Mouse (Mus musculus) heart, adult 18-20 months (tissue): ENCODE measurements around the gene Xiap. TPM values are rescaled to one million over a fixed set of nuclear protein-coding genes. Genes with fewer than 3 reads are reported as not detected.

Experiments used
- DNase-seq, 2 experiments: peaks; one replicate each; pipeline ENCODE4 v3.0.0; 2021 to 2022; ENCODE audit warnings: mixed read lengths in 1 of 2
- total RNA-seq, 2 experiments: library from RNA; stranded (reverse); gene quantifications; 2 replicates each; pipeline ENCODE4 v1.2.3; 2021

Gene Xiap
- total RNA-seq, 2 experiments from 2014 or later = 26.6 to 28.5 TPM

DNA sequence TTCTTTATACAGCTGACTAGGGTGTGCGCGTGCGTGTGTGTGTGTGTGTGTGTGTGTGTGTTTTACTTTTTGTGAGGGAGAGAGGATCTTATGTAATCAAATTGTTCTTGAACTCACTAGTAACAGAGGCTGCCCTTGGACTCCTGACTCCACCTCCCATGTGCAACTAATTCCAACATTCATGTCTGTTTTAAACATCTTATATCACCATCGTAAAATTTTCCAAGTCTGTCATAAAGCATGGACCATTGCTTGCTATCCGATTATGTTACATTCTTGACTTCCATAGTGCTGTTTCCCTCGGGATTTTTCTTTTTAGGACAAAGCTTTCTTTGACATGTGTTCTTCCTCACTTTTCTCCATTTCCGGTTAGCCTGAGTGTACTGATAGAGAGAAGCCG is 28.3 kb downstream of the Xiap start:
- DNase-seq = no peak

DNA sequence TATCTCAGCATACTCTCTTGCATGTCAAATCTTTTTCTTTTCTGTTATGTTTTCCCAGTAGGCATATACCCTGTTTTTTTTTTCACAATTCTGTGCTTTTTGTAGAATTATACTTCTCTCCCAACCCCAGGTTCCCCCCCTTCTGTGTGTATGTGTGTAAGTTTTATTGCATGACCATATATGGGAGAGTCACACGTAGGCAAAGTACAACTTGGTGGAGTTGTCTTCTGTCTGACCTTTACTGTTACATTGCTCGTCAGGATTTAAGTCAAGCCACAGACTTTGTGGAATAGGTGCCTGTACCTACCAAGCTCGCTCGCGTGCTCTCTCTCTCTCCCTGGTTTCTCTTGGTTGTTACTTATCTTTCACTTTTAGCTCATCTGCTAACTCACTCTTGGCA is 28.7 kb downstream of the Xiap start:
- no peak for DNase-seq

DNA sequence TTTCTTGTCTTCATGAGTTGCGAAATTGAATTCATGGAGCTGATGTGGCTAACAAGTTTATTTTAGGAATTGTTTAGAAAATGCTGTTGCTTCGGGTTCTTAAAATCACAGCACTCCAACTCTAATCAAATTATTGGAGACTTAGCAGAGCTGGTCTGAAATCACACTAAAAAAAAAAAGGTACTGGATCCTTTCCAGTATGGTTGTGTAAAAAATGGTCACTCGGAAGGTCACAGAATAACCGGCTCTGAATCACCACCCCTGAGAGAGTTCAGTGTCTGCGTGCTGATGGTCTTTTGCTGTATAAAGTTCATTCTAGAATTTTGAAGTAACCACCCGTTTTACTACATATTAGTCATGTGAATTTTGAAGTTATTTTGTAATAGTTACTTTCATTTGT is 47.7 kb downstream of the Xiap start:
- DNase-seq = no peak

DNA sequence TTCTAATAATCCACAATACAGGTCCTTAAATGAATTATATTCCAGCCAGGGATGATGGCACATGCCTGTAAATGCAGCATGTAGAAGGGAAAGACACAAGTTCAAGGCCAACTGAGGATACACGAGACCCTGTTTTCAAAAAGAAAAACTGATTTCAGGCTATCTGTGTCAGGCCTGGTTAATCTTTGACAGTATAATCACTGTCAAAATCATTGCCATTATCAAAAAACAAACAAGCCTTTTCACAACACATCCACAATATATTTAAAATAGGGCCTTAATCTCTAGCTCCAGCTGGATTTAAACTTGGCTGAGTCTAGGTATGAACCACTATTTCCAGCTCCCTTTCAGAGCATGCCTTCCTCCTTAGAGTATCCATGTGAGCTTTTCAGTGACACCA is 51.1 kb downstream of the Xiap start:
- no peak for DNase-seq

DNA sequence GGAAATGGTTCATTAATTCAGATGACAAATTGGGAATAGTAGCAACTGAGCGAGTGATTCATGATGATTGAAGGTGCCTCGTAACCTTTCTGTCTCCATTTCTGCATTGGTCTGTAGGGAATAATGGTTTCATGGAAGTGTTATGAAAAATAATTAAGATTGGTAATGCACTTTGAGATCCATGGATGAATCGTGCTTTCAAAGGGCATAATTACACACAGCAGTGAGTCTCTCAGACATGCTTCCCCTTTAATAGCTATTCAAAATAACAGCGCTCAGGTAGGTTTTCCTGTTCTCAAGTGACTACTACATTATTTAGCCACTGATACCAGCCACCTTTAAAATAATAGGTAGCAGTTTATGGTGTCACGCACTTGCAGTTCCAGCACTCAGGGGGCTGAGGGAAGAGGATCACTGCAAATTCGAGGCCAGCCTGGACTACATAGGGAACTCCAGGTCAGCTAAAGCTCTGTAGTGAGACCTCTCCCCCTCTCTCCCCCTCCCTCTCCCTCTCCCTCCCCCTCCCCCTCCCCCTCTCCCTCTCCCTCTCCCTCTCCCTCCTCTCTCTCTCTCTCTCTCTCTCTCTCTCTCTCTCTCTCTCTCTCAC is 60.1 kb downstream of the Xiap start:
- no peak for DNase-seq

DNA sequence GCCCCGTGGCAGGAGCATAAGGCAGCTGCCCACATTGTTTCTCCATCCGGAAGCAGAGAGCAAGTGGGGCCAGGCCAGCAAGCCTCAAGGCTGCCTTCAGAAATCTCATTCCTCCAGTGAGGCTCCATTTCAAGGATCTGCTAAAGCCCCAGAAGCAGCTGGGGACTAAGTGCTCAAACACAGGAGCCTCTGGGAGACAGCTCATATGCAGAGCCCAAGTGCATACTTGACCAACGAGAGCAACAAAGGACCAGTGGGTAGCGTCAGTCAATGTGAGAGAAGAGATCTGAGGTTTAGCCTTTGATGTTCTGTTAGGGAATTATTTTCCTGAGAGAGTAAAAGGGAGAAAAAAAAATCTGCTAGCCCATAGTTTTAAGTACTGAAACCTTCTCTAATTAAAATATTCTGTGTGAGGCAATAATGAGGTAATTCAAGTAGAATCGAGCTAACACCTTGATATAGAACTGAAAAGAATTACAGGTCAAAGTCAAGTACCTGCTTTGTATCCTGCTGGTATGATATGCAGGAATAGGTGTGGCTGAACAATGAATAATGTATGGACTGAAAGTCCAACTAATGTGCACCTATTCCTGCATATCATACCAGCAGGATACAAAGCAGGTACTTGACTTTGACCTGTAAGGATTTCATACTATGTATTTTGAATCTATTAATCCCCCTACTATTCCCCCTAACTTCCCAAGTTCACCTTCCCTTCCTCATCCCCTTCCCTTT is 65.7 kb downstream of the Xiap start:
- no peak for DNase-seq

DNA sequence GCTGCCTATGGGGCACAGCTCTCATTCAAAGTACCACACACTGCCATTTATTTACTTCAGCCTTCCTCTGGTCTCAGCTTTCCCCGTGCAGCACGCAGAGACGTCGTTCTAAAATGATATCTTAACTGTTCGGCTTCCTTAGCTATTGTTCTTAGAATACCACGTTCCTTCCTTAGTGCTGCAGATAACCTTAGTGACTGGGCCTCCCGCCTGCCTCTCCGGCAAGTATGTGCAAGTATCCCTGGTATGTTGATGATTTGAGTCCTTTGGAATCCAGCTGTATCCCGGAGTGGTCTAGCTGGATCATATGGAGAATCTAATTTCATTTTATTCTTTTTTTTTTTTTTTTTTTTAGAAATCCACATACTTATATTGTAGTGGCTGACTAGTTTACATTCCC is 80.4 kb downstream of the Xiap start:
- DNase-seq = peak in 1 of 2 experiments; percentile 12

DNA sequence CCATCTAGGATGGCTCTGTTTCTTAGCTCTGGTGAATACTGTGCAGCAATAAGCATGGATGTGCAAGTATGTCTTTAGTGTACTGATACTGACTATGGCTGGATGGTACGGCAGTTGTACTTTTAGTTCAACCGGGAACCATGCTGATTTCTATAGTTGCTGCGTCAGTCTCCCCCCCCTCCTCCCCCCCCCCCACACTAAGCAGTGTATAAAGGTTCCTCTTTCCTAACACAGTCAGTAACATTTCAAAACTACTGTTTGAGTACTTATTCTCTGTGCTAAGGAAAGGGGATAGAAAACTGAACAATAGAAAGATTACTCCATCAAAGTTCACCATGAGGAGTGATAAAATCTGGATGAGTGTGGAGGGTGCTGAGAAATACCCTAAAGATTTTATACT is 83.1 kb downstream of the Xiap start:
- DNase-seq = no peak

DNA sequence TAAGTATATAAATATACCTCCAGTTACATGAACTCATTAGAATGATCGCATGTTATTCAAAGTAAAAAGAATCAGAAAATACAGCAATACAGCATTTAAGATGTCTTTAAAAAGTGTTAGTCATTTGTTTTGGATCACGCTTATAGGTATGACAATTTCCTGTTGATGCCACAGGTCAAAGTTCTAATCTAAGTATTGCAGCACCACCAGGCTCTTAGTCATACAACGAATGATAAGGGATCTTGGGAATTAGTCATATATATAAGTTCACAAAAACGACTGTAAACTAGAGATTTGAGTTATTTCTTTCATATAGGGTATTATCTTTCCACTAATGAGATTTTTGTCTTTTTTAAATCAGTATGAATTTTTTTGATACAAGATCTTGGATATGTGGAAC is 84.5 kb downstream of the Xiap start:
- no peak for DNase-seq

DNA sequence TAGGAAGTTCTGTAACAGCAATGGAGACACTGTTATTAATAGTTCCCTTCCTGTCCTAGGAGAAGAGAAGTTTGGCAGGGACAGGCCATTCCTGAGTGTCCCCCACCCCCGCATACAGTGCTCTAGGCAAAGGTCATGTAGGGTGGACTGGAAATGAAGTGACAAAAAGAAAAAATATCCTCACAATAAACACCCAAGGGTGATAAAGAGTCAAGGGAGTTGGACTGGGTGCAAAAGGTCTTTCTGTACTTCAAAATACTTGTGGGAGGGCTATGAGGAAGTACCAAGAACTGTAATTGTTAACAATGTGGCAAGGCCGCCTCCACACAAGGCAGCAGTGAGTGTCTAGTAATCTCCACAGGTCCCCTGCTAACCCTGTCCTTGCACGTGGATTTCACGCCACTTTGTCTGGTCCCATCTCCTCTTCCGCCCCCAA is 88.6 kb downstream of the Xiap start:
- peak; percentile 54 to 65 for DNase-seq

DNA sequence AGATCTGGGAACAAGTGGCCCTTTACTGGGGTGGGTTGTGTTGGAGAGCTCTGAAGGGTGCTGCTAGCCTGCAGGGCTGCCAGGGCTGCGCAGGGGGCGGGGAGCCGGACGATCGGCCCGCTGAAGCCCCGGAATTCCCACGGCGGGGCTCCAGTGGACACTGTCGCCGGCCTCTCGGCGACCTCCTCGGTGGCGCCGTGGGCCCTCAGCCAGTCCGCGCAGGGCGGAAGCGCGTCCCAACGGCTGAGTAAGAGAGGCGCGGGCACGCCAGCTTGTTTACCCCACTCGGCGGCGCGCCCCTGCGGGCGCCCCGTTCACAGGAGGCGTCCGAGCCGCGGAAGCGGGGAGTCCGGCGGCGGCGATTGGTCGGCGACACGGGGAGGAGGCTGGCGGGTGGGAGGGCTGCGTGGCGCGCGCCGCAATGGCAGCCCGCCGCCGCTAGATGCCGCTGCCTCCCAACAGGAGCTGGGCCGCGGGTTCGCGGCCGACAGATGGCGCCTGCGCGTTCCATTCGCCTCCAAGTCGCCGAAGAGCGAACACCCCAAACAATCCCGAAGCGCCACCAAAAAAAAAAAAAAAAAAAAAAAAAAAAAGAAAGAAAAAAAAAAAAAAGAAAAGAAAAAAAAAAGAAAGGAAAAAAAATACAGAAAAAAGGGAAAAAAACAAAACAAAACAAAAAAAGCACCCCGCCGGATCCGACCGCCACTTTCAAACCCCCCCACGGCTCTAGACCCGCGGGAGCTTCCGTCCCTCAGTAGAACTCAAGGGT is 89.5 kb downstream of the Xiap start, which contains the start of gene Stag2:
Gene Stag2 (plus strand): TSS at position 530 of the 769 bp plus-strand sequence.
- DNase-seq = peak; percentile 85 to 93

DNA sequence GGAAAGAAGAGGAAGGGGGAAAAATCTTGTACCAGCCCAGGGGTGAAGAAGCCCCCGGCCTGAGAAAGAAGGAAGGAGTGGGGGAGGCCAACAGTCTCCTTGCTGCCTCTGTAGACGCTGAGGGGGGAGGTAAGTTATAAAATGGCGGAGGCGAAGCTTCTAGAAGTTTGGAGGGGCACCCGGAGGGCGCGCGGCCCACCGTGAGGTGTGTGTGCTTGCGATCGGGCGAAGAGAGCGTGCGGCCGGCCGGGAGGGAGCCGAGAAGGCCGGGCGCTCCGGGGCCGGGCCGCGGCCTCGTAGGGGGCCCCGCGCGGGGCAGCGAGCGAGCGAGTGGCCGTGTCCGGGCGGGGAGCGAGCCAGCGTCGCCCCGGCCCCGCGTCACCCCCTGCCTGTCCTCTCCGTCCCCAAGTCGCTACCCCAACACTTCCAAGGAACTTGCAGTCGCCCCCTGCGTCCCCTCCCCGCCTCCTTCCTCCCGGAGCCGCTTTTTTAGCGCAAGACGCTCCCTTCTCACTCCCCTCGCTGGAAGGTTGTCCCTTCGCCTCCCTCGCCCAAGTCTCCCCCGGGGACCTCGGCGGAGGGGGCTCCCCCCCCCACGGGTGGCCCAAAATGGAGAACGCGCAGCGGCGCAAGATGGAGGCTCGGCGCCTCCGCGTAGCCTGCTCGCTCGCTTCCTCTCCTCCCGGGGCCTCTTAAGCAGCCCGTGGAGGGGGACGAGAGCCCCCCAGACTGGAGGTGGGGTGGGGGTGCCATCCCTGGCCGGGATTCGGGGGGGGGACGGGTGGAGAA is 90.3 kb downstream of the Xiap start:
- DNase-seq = peak; percentile 68 to 74

DNA sequence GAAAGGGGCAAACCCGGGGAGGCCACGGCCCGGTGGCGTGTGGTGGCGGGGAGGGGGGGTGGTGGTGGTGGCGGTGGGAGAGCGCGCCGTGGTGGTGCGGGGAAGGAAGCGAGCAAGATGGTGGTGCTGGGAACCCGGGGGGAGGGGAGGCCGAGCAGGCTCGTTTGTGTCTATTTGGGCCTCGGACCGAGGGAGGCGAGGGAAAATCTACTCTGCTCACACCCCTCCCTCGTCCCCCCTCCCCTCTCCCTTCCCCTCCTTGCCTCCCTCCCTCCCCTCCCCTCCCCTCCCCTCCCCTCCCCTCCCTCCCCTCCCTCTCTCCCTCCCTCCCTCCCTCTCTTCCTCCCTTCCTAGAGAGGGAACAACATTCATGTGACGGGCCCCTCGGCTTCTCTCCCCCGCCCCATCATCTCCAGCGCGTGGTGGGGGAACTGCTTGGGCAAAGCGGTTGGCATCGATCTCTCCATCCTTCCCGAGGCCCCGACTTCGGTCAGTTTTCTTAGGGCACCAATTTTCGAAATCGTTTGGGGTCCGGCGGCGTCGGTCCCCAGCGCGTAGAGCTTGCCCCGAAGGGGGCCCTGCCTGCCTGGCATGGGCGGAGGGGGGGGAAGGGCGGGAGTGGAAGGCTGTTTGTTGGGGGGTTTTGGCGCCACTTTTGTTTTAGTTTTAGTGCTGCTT is 91.0 kb downstream of the Xiap start:
- peak; percentile 77 to 83 for DNase-seq

DNA sequence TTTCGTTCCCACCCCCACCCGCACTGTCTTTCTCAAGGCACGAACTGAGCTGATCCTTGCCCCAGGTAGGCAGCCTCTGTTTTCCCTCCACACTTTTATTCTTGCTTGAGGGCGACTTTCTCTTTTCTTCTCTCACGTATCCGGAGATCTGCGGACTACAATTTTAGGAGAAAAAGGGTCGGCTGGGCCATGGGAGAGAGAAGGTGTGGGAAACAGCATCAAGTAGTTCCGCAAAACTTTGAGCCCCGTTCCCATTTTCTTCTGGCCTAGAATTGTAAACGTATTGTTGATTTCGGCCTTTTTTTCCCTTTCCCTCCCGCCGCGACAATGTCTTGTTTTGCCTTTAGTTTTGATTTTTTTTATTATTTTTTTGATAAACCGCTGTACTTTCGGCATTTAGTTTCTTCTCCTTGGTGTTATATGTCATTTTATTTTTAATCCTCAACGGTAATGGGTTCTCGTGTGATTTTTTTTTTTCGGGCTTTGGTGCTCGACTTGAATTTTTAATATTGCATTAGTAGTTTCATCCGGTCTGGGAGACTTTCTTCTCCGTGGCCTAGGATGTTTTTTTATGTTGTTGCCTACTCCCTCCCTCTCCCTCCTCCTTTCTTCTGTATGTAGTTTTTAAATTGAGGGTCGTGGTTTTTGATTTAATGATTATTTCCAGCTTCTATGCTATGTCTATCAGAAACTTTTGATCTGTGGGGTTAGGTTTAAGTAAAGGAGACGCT is 91.7 kb downstream of the Xiap start:
- DNase-seq = peak; percentile 9 to 53

DNA sequence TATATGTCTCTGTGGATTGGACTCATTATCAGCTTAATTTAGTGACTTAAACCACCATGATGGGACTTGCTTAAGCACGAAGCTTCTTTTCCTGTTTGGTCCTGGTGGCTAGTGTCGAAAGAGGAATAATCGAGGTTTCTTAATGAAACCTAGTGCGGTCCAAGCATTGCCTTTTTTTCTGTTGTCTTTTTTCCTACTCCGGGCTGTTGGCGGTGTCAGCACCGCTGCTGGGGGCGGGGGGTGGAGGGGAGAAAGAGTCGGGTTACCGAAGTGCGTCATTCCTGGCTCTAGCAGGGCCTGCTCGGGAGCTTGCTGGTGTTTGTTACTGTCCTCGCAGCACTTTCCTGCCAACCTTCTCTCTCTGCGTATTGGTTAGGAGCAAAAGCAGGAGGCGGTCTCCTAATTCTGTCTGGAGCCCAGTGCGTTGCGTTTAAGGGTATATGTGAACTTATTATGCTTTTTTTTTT is 92.5 kb downstream of the Xiap start:
- DNase-seq = peak; percentile 85 to 93

DNA sequence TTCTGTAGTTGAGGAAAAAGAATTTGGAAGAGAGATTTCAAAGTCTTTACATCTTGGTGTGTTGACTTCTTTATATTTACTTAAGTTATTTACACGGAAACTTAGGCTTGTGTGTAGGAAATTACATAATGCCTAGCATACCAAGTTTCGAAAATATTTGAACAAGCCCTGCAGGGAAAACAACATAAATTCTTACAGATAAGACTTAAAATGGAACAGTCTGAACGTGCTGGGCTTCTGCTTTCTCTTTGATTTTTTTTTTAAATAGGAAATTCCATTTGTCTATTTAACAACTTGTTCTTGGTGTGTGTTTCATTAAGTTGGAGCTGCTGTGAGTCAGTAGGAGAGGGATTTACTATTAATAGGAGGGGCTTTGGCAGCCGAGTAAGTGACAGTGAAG is 93.6 kb downstream of the Xiap start:
- DNase-seq = peak in 1 of 2 experiments; percentile 9
